Mouse (Mus musculus): ENCODE measurements around the gene Fam205c. TPM values are rescaled to one million over a fixed set of nuclear protein-coding genes. Genes with fewer than 3 reads are reported as not detected.
A peak's percentile ranks its signal among the peaks of the same experiment; 100 is the strongest.

The Fam205c gene
- polyA plus RNA-seq, 1 experiment from 2014 or later: 1.0 TPM

DNA sequence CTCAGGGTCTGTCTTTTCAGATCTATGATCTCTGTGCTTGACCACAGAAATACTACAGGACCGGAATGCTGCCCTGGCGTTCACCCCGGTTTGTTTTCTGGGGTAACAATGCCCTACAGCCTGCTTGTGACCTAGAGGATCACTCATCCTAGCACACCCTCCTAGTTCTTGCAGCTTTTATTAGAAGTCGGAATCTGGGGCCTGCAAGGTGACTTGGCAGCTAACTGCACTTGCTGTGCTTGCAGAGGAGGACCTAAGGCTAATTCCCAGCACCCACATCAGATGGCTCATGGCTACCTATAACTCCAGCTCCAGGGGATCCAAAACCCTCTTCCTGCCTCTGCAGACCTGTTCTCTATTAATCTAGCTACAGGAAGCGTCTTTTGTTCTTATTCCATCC lies 28.7 kb upstream of the Fam205c start:
- WGBS: 93% methylated on average over 5 of the region's 5 CpGs

DNA sequence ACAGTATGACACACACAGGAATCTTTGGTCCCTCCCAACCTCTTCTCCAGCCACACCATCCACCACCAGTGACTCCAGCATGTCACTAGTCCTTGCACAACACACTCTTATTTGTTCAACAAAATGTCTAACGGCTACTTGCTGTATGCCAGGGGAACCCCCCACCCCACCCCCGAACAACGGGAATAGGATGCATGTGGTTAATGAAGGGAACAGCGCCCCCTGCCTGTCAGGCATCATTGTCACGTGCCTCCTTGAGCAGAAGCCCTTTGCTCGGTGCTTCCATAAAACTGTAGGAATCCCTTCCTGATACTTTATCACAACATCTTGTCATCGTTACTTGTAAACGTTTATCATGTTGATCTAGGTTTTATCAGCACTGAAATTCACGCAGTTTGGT lies 28.1 kb upstream of the Fam205c start:
- no peak for ATAC-seq
- WGBS: 70% methylated on average over 9 of the region's 9 CpGs
- H3K4me3 ChIP-seq: no peak overlapping the region
- no peaks in the 10 kb centered on the region for H3K9me3 ChIP-seq (replicated peaks)
- H3K27me3 ChIP-seq: peaks cover 5% of the 10 kb centered on the region; the same call in 1 of the 2 replicates
- H3K36me3 ChIP-seq (ENCODE audit: poor library complexity, severe bottlenecking): no peaks in the 10 kb centered on the region
- H3K27ac ChIP-seq: no peak overlapping the region
- no peaks in the 10 kb centered on the region for H3K4me1 ChIP-seq
- no peak overlapping the region for H3K4me2 ChIP-seq
- H3K9ac ChIP-seq: no peak overlapping the region

More for the DNA sequence above, 28.7 kb upstream of the Fam205c start:
- Histone ChIP-seq H3K4me2 (no peak overlapping the region), H3K27ac (no peak overlapping the region), H3K9ac (no peak overlapping the region), H3K27me3 (peaks cover 5% of the 10 kb centered on the region; the same call in 1 of the 2 replicates), H3K4me3 (no peak overlapping the region), H3K4me1 (no peaks in the 10 kb centered on the region), H3K9me3 (replicated peaks) (no peaks in the 10 kb centered on the region), H3K36me3 (ENCODE audit: poor library complexity, severe bottlenecking) (no peaks in the 10 kb centered on the region)
- no peak for ATAC-seq

DNA sequence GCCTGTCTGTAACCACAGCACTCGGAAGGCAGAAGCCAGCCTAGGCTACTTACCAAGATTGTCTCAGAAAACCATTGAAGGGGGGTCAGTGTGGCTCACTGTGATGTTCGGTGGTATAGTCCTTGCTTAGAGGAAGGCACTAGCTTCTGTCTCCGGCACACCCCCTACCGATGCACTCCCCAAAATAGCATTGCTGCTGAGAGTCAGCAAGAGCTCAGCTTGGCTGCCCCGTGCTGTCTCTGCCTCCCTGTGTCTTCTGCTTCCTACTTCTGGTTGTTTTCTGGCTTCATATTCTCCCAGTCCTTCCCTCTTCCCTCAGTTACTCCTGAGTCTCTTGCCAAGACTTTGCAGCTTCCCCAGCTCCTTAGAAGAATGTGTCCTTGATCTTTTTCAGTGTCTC lies 26.8 kb upstream of the Fam205c start:
- no peak overlapping the region for H3K27ac ChIP-seq
- H3K4me3 ChIP-seq: no peak overlapping the region
- H3K4me2 ChIP-seq: no peak overlapping the region
- ATAC-seq: no peak
- no peak overlapping the region for H3K9ac ChIP-seq
- WGBS: 71% methylated on average over 5 of the region's 5 CpGs
- no peaks in the 10 kb centered on the region for H3K4me1 ChIP-seq
- H3K27me3 ChIP-seq: peaks cover 5% of the 10 kb centered on the region; the same call in 1 of the 2 replicates
- H3K9me3 ChIP-seq (replicated peaks): no peaks in the 10 kb centered on the region
- no peaks in the 10 kb centered on the region for H3K36me3 ChIP-seq (ENCODE audit: poor library complexity, severe bottlenecking)

GRCm38 (mm10) chr4:42898914-42899313 lies 24.9 kb upstream of the Fam205c start:
- Histone ChIP-seq H3K9me3 (replicated peaks) (no peaks in the 10 kb centered on the region), H3K4me3 (no peak overlapping the region), H3K27ac (no peak overlapping the region), H3K36me3 (ENCODE audit: poor library complexity, severe bottlenecking) (no peaks in the 10 kb centered on the region), H3K9ac (no peak overlapping the region), H3K4me1 (peaks cover 10% of the 10 kb centered on the region; the same call in 1 of the 2 replicates), H3K27me3 (peaks cover 5% of the 10 kb centered on the region; the same call in 1 of the 2 replicates), H3K4me2 (no peak overlapping the region)
- ATAC-seq: no peak
- WGBS: 27% methylated on average over 3 of the region's 3 CpGs

DNA sequence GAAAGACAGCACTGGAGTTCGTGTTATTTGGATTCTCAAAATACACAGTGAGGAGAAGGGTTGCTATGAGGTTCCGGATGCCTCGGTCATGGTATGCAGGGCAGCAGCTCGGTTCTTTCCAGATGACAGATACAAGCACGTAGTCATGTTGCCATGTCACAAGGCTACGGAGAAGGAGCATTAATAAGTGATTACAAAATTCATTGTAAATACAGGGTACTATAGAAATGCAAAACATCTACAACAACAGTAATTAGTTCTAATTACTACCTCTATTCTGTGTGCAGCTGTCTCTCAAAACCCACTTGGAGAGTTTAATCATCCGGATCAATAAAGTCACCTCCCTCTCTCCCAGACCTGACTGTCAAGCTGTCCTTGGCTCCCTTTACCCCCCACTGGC lies 21.1 kb upstream of the Fam205c start:
- WGBS: 28% methylated on average over 7 of the region's 7 CpGs
- peaks cover 10% of the 10 kb centered on the region; the same call in 1 of the 2 replicates for H3K4me1 ChIP-seq
- H3K9me3 ChIP-seq (replicated peaks): no peaks in the 10 kb centered on the region
- peak; percentile 61 for ATAC-seq
- H3K9ac ChIP-seq: no peak overlapping the region; the same call in 1 of the 2 replicates
- H3K27me3 ChIP-seq: peaks cover 9% of the 10 kb centered on the region; the same call in 1 of the 2 replicates
- H3K4me3 ChIP-seq: no peak overlapping the region
- H3K4me2 ChIP-seq: no peak overlapping the region
- no peaks in the 10 kb centered on the region for H3K36me3 ChIP-seq (ENCODE audit: poor library complexity, severe bottlenecking)
- H3K27ac ChIP-seq: no peak overlapping the region

- H3K27me3 ChIP-seq: peaks cover 5% of the 10 kb centered on the region; the same call in 1 of the 2 replicates
- H3K9me3 ChIP-seq (replicated peaks): no peaks in the 10 kb centered on the region
- no peak overlapping the region for H3K4me2 ChIP-seq
- peaks cover 10% of the 10 kb centered on the region; the same call in 1 of the 2 replicates for H3K4me1 ChIP-seq
- H3K4me3 ChIP-seq: no peak overlapping the region
- H3K36me3 ChIP-seq (ENCODE audit: poor library complexity, severe bottlenecking): no peaks in the 10 kb centered on the region
- ATAC-seq: no peak
- no peak overlapping the region for H3K9ac ChIP-seq
- no peak overlapping the region for H3K27ac ChIP-seq
- 66% methylated on average over 7 of the region's 7 CpGs for WGBS
Observed at GRCm38 (mm10) chr4:42891176-42891575, 17.1 kb upstream of the Fam205c start.

GRCm38 (mm10) chr4:42888806-42889205 lies 14.8 kb upstream of the Fam205c start:
- Histone ChIP-seq H3K9ac (no peak overlapping the region), H3K27me3 (peaks cover 5% of the 10 kb centered on the region; the same call in 1 of the 2 replicates), H3K4me1 (no peaks in the 10 kb centered on the region), H3K4me3 (no peak overlapping the region), H3K27ac (no peak overlapping the region), H3K4me2 (no peak overlapping the region), H3K36me3 (ENCODE audit: poor library complexity, severe bottlenecking) (no peaks in the 10 kb centered on the region), H3K9me3 (replicated peaks) (no peaks in the 10 kb centered on the region)
- no peak for ATAC-seq
- 94% methylated on average over 6 of the region's 6 CpGs for WGBS

DNA sequence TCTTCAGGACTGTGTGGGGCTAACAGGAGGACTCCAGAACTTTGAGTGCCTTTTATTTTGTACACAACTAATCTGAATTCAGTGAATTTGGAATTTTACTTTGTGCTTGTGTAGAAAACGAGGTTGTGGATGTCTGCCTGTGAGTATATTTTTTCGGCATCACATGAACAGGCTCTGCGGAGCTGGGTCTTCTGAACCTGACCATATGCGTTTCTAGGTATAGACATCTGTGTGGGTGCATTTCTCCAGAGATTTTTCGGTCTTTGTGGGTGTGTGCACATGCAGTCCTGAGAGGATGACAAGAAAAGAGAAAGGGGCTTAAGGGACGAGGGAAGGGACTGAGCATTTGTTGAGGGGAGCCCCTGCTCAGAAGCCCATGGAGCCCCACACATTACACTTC lies 12.9 kb upstream of the Fam205c start:
- Histone ChIP-seq H3K9me3 (replicated peaks) (no peaks in the 10 kb centered on the region), H3K4me1 (no peaks in the 10 kb centered on the region), H3K36me3 (ENCODE audit: poor library complexity, severe bottlenecking) (no peaks in the 10 kb centered on the region), H3K27me3 (no peaks in the 10 kb centered on the region; the same call in 1 of the 2 replicates), H3K4me3 (no peak overlapping the region), H3K9ac (no peak overlapping the region), H3K4me2 (no peak overlapping the region), H3K27ac (no peak overlapping the region)
- no peak for ATAC-seq
- WGBS: 90% methylated on average over 6 of the region's 6 CpGs

DNA sequence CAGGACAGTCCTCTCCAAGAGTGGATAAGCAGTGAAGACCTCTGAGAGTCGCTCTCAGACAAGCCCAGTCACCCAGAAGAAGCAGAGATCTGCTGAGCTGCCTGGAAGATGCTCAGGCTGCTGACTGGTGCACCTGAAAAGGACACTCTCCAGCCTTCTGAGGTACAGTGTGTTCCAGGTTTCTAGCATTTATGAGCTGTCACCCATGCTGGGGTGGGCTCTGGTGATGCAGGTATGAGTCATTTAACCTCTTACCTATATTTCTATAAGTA lies 6.6 kb upstream of the Fam205c start:
- no peak for ATAC-seq
- Histone ChIP-seq H3K9ac (no peak overlapping the region), H3K9me3 (replicated peaks) (no peaks in the 10 kb centered on the region), H3K27me3 (no peaks in the 10 kb centered on the region), H3K27ac (no peak overlapping the region), H3K4me1 (no peaks in the 10 kb centered on the region), H3K4me3 (no peak overlapping the region), H3K36me3 (ENCODE audit: poor library complexity, severe bottlenecking) (no peaks in the 10 kb centered on the region), H3K4me2 (no peak overlapping the region)
- 36% methylated on average over 1 of the region's 1 CpGs for WGBS

DNA sequence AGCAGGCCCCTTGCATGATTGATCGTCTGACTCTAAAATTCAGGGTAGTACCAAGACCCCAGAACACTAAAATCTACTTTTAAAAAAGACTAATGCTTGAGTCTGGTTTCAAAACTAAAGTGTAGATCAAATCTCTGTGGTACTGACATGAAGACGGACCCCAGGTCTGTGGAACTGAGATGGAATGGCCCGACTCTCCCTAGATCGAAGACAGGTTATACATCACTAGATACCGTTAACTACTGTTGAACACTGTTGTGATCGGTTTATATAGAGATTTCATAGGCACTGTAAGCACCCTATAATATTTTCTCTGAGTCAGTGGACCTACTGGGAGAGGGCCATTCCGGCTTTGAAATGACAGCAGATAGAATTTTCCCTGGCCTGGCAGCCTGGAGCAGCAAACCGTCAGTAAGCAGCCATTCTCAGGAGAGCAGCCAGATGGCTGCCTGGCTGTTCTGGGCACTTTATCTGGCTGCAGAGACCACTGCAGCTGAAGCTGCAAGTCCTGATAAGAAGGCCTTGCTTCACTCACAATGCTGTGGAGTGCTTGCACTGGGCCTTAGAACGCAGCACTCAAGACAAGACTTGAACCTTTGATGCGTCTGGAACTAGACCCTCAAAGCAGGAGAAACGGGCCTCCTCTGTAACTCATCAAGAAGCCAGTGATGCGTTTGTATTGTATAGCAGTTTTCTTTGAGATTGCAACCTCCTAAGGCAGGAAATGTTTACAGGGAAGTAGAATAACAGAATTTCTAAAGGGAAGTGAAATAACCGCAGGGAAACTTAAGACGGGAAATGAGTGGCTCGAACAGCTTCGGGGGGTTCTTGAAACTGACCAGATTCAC lies 6.0 kb upstream of the Fam205c start:
- H3K4me2 ChIP-seq: no peak overlapping the region
- no peak overlapping the region for H3K27ac ChIP-seq
- WGBS: 87% methylated on average over 16 of the region's 16 CpGs
- H3K4me1 ChIP-seq: no peaks in the 10 kb centered on the region
- H3K27me3 ChIP-seq: no peaks in the 10 kb centered on the region
- H3K9ac ChIP-seq: no peak overlapping the region
- H3K9me3 ChIP-seq (replicated peaks): no peaks in the 10 kb centered on the region
- no peaks in the 10 kb centered on the region for H3K36me3 ChIP-seq (ENCODE audit: poor library complexity, severe bottlenecking)
- ATAC-seq: no peak
- no peak overlapping the region for H3K4me3 ChIP-seq

DNA sequence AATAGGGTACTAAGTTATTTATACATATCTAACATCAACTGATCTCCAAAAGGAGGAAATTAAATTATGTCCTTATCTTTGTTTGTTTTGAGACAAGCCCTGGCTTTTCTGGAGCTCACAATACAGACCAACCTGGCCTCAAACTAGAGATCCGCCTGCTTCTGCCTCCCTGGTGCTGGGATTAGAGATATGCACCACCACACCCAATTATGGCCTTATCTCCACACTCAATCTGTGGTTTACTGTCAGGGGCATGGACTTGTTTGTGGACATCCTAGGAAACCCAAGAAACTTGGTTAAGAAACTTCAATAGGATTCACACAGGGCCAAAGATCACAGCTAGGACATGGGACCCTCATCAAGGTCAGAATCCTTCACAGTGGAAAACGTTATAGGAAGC lies 3.6 kb upstream of the Fam205c start:
- Histone ChIP-seq H3K4me3 (no peak overlapping the region), H3K36me3 (ENCODE audit: poor library complexity, severe bottlenecking) (no peaks in the 10 kb centered on the region), H3K27me3 (no peaks in the 10 kb centered on the region), H3K27ac (no peak overlapping the region), H3K4me2 (no peak overlapping the region), H3K9me3 (replicated peaks) (no peaks in the 10 kb centered on the region), H3K9ac (no peak overlapping the region), H3K4me1 (no peaks in the 10 kb centered on the region)
- 92% methylated on average over 2 of the region's 2 CpGs for WGBS
- no peak for ATAC-seq

- H3K9ac ChIP-seq: no peak overlapping the region
- H3K4me2 ChIP-seq: no peak overlapping the region
- no peaks in the 10 kb centered on the region for H3K27me3 ChIP-seq
- H3K36me3 ChIP-seq (ENCODE audit: poor library complexity, severe bottlenecking): no peaks in the 10 kb centered on the region
- no peaks in the 10 kb centered on the region for H3K4me1 ChIP-seq
- no peaks in the 10 kb centered on the region for H3K9me3 ChIP-seq (replicated peaks)
- ATAC-seq: peak; percentile 75
- WGBS: 34% methylated on average over 5 of the region's 5 CpGs
- H3K27ac ChIP-seq: no peak overlapping the region
- no peak overlapping the region for H3K4me3 ChIP-seq
Observed at GRCm38 (mm10) chr4:42876586-42877291, 2.7 kb upstream of the Fam205c start.
